Mouse (Mus musculus): Measurements from ENCODE around the gene Esyt1. TPM values are rescaled to one million over a fixed set of nuclear protein-coding genes. Genes with fewer than 3 reads are reported as not detected.

The Esyt1 gene
- total and polyA plus RNA-seq, 3 experiments: 20.2 to 48.0 (median 38.2) TPM

GRCm38 (mm10) chr10:128499116-128499671 lies 26.5 kb downstream of the Esyt1 start:
- H3K27me3 ChIP-seq (replicated peaks): no peaks in the 10 kb centered on the region
- DNase-seq (ENCODE audit: extremely low read depth): peak; percentile 32
- peak overlapping the region; percentile 44 for H3K4me2 ChIP-seq (ENCODE audit: insufficient read depth, low read depth, poor library complexity, severe bottlenecking)
- peaks cover 3% of the 10 kb centered on the region; the same call in 1 of the 2 replicates for H3K79me2 ChIP-seq (replicated peaks; ENCODE audit: control insufficient read depth, extremely low read depth, insufficient read depth, poor library complexity, severe bottlenecking)
- H3K27ac ChIP-seq (ENCODE audit: insufficient read depth, low read depth): peak overlapping the region; percentile 31; the same call in 1 of the 2 replicates
- TF ChIP-seq BHLHE40 (IDR thresholded peaks at IDR 0.05; ENCODE audit: low read depth, low read length): peak; percentile 10; the same call in 1 of the 2 replicates
- 0 out of 2 replicates have a peak, but pooled peaks have one; percentile 21 for TF ChIP-seq TCF12 (IDR thresholded peaks at IDR 0.05; ENCODE audit: low read depth, low read length)
- peak; percentile 46; the same call in 1 of the 2 replicates for TF ChIP-seq MEF2A (IDR thresholded peaks at IDR 0.05; ENCODE audit: borderline replicate concordance, low read depth, low read length)
- no peak for TF ChIP-seq MAX (IDR thresholded peaks at IDR 0.05; ENCODE audit: low read length)
- TF ChIP-seq UBTF (IDR thresholded peaks at IDR 0.05; ENCODE audit: low read depth, low read length): 0 out of 2 replicates have a peak, but pooled peaks have one; percentile 43
- TF ChIP-seq MYC (IDR thresholded peaks at IDR 0.05; ENCODE audit: low read depth, low read length): no peak
- TF ChIP-seq SIN3A (IDR thresholded peaks at IDR 0.05; ENCODE audit: low read length): peak; percentile 61; the same call in 1 of the 2 replicates
- TF ChIP-seq TBP (conservative IDR thresholded peaks at IDR 0.05; ENCODE audit: low read depth, low read length): no peak
- no peak for TF ChIP-seq ZNF384 (IDR thresholded peaks at IDR 0.05; ENCODE audit: low read depth, low read length)
- no peak for TF ChIP-seq ZKSCAN1 (IDR thresholded peaks at IDR 0.05; ENCODE audit: borderline replicate concordance, low read depth, low read length)
- TF ChIP-seq USF2 (conservative IDR thresholded peaks at IDR 0.05; ENCODE audit: low read depth, low read length): no peak
- TF ChIP-seq ELF1 (IDR thresholded peaks at IDR 0.05; ENCODE audit: low read depth, low read length): no peak
- TF ChIP-seq CTCF (conservative IDR thresholded peaks at IDR 0.05 in 1 of 2, IDR thresholded peaks at IDR 0.05 in 1 of 2; ENCODE audit: low read depth in 2 of 2, low read length in 2 of 2): no peak
- TF ChIP-seq CHD1 (IDR thresholded peaks at IDR 0.05; ENCODE audit: low read depth, low read length): no peak
- peak; percentile 57 for TF ChIP-seq MXI1 (IDR thresholded peaks at IDR 0.05; ENCODE audit: low read depth, low read length)
- no peak for TF ChIP-seq CHD2 (IDR thresholded peaks at IDR 0.05; ENCODE audit: low read length)
- TF ChIP-seq RAD21 (IDR thresholded peaks at IDR 0.05; ENCODE audit: low read depth, low read length): no peak
- TF ChIP-seq USF1 (IDR thresholded peaks at IDR 0.05; ENCODE audit: low read depth, low read length): no peak
- TF ChIP-seq POLR2AphosphoS2 (IDR thresholded peaks at IDR 0.05; ENCODE audit: low read depth, low read length): no peak
- TF ChIP-seq NELFE (IDR thresholded peaks at IDR 0.05; ENCODE audit: low read depth, low read length): no peak
- TF ChIP-seq ETS1 (conservative IDR thresholded peaks at IDR 0.05; ENCODE audit: low read depth, low read length): no peak
- peak overlapping the region; percentile 46 for H3K9ac ChIP-seq (ENCODE audit: insufficient read depth, low read depth)
- H3K36me3 ChIP-seq (replicated peaks in 1 of 2; ENCODE audit: control insufficient read depth in 1 of 2, insufficient read depth in 1 of 2, low read length in 1 of 2): peaks cover 0 to 5% of the 10 kb centered on the region in 2 experiments
- in situ Hi-C loops (cut with MboI; ENCODE audit: low pct_ligation_motif_present, low pct_unique_long_range_greater_than_20kb, low sequenced_read_pairs) (no loop called here), dilution Hi-C loops (cut with MboI; ENCODE audit: extremely low pct_ligation_motif_present, extremely low pct_unique_long_range_greater_than_20kb, low sequenced_read_pairs) (no loop called here)
- no peaks in the 10 kb centered on the region for H3K9me3 ChIP-seq (replicated peaks; ENCODE audit: low read length)
- peaks cover 3 to 30% of the 10 kb centered on the region in 2 experiments; a peak in 3 of 4 replicates for H3K4me1 ChIP-seq (ENCODE audit: control insufficient read depth in 1 of 2, insufficient read depth in 2 of 2)
- peak overlapping the region; percentile 61 to 72 (median 65) for H3K4me3 ChIP-seq (replicated peaks in 1 of 3; ENCODE audit: low read depth in 2 of 3, low read length in 2 of 3, poor library complexity in 1 of 3)

Data from CH12.LX (cell line).